Mouse (Mus musculus): Measurements from ENCODE around the gene Mdn1. TPM values are rescaled to one million over a fixed set of nuclear protein-coding genes. Genes with fewer than 3 reads are reported as not detected.

The Mdn1 gene
- polyA plus RNA-seq, 1 experiment: 13.8 TPM

DNA sequence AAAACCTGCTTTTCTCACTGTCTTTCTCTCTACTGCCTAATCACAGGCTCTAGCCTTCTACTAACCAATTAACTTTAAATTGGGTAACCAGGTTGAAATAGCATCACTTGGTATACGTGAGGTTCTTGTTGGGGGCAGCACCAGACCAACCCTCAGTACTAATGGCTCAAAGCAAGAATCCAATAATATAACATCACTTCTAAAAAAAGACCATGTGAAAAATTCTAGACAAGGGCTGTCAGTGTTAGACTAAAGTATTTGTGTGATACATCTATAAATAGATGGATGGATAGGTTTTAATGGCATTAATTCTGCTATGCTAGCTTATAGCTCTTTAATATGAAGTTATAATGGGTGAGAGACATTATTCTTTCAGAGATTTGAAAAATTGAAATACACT is 60.8 kb downstream of the Mdn1 start:
- H3K36me3 ChIP-seq (ENCODE audit: control insufficient read depth, insufficient read depth, low read length): peaks cover 16% of the 10 kb centered on the region
- no peak overlapping the region for H3K4me3 ChIP-seq (ENCODE audit: control insufficient read depth, insufficient read depth, low read length)
- 100% methylated on average over 1 of the region's 1 CpGs for WGBS
- H3K27me3 ChIP-seq (ENCODE audit: control insufficient read depth, insufficient read depth, low read length): no peaks in the 10 kb centered on the region
- H3K27ac ChIP-seq (ENCODE audit: control insufficient read depth, insufficient read depth, low read length): no peak overlapping the region
- TF ChIP-seq CTCF (IDR thresholded peaks at IDR 0.05; ENCODE audit: borderline replicate concordance, control insufficient read depth, extremely low read depth, insufficient read depth, low read length, poor library complexity) (no peak), POLR2A (IDR thresholded peaks at IDR 0.05; ENCODE audit: control insufficient read depth, extremely low read depth, insufficient read depth, low read length, poor library complexity) (no peak)
- DNase-seq: no peak
- H3K4me1 ChIP-seq (replicated peaks; ENCODE audit: control insufficient read depth, insufficient read depth, low read length): no peaks in the 10 kb centered on the region

DNA sequence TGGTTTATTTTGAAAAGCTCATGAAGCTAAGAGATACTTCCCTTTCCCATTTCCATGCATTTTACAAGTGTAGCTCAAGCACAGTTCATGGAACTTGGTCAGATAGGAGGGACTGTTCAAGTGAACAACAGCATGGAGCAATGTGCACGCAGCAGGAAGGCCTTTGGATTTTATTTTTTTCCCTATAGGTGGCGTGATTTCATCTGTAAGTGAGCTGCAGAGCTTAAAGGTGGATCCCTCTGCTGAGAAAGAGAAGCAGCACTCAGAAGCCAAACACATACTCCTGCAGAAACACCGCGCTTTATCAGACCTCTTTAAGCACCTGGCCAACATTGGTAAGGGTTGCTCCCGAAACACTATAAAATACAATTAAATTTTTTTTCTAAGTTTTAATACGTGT is 88.5 kb downstream of the Mdn1 start:
- H3K4me3 ChIP-seq (ENCODE audit: control insufficient read depth, insufficient read depth, low read length): no peak overlapping the region
- H3K36me3 ChIP-seq (ENCODE audit: control insufficient read depth, insufficient read depth, low read length): peaks cover 6% of the 10 kb centered on the region
- H3K4me1 ChIP-seq (replicated peaks; ENCODE audit: control insufficient read depth, insufficient read depth, low read length): no peaks in the 10 kb centered on the region
- DNase-seq: peak; percentile 3
- WGBS: 95% methylated on average over 6 of the region's 6 CpGs
- TF ChIP-seq POLR2A (IDR thresholded peaks at IDR 0.05; ENCODE audit: control insufficient read depth, extremely low read depth, insufficient read depth, low read length, poor library complexity) (no peak), CTCF (IDR thresholded peaks at IDR 0.05; ENCODE audit: borderline replicate concordance, control insufficient read depth, extremely low read depth, insufficient read depth, low read length, poor library complexity) (no peak)
- no peak overlapping the region for H3K27ac ChIP-seq (ENCODE audit: control insufficient read depth, insufficient read depth, low read length)
- H3K27me3 ChIP-seq (ENCODE audit: control insufficient read depth, insufficient read depth, low read length): no peaks in the 10 kb centered on the region

DNA sequence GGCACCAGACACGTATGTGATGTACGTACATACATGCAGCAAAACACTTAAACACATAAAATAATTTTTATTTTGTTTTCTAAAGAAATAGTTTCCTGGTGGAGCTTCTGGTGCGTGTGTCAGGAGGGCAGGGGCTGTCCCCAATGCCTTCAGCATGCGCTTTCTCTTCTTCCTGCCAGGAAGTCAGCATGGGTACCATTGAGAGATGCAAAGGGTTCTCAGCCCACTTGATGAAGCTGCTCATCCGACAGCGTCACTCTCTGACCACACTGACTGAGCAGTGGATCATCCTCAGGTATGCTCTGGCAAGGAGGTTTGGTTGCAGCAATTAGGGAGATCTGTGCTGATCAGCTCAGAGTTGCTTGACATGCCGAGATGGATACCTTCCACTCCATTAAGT is 91.5 kb downstream of the Mdn1 start:
- DNase-seq: no peak
- no peak overlapping the region for H3K27ac ChIP-seq (ENCODE audit: control insufficient read depth, insufficient read depth, low read length)
- 95% methylated on average over 7 of the region's 7 CpGs for WGBS
- no peak for TF ChIP-seq POLR2A (IDR thresholded peaks at IDR 0.05; ENCODE audit: control insufficient read depth, extremely low read depth, insufficient read depth, low read length, poor library complexity)
- no peak for TF ChIP-seq CTCF (IDR thresholded peaks at IDR 0.05; ENCODE audit: borderline replicate concordance, control insufficient read depth, extremely low read depth, insufficient read depth, low read length, poor library complexity)
- H3K4me1 ChIP-seq (replicated peaks; ENCODE audit: control insufficient read depth, insufficient read depth, low read length): no peaks in the 10 kb centered on the region
- H3K27me3 ChIP-seq (ENCODE audit: control insufficient read depth, insufficient read depth, low read length): no peaks in the 10 kb centered on the region
- peaks cover 4% of the 10 kb centered on the region; the same call in 1 of the 2 replicates for H3K36me3 ChIP-seq (ENCODE audit: control insufficient read depth, insufficient read depth, low read length)
- H3K4me3 ChIP-seq (ENCODE audit: control insufficient read depth, insufficient read depth, low read length): no peak overlapping the region

DNA sequence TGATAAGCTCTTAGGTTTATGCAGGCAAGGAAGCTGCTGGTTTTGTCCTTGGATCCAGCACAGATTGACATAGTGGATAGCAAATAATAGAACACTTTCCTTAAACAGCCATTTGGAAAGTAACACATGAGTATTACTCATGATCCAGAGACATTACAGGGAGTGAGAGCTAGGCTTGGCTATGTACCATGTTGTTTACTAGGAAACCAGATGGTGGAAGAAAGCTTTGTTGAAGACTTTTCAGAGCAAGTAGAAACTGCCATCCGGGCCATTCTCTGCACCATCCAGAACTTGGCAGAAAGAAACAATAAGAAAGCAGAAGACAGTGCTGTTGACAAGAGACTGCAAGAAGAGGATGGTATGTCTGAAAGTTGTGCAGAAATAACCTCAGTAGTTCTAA is 93.8 kb downstream of the Mdn1 start:
- no peak for DNase-seq
- no peaks in the 10 kb centered on the region for H3K27me3 ChIP-seq (ENCODE audit: control insufficient read depth, insufficient read depth, low read length)
- WGBS: 98% methylated on average over 1 of the region's 1 CpGs
- H3K36me3 ChIP-seq (ENCODE audit: control insufficient read depth, insufficient read depth, low read length): no peaks in the 10 kb centered on the region; the same call in 1 of the 2 replicates
- H3K27ac ChIP-seq (ENCODE audit: control insufficient read depth, insufficient read depth, low read length): no peak overlapping the region
- no peaks in the 10 kb centered on the region for H3K4me1 ChIP-seq (replicated peaks; ENCODE audit: control insufficient read depth, insufficient read depth, low read length)
- TF ChIP-seq CTCF (IDR thresholded peaks at IDR 0.05; ENCODE audit: borderline replicate concordance, control insufficient read depth, extremely low read depth, insufficient read depth, low read length, poor library complexity) (no peak), POLR2A (IDR thresholded peaks at IDR 0.05; ENCODE audit: control insufficient read depth, extremely low read depth, insufficient read depth, low read length, poor library complexity) (no peak)
- no peak overlapping the region for H3K4me3 ChIP-seq (ENCODE audit: control insufficient read depth, insufficient read depth, low read length)

DNA sequence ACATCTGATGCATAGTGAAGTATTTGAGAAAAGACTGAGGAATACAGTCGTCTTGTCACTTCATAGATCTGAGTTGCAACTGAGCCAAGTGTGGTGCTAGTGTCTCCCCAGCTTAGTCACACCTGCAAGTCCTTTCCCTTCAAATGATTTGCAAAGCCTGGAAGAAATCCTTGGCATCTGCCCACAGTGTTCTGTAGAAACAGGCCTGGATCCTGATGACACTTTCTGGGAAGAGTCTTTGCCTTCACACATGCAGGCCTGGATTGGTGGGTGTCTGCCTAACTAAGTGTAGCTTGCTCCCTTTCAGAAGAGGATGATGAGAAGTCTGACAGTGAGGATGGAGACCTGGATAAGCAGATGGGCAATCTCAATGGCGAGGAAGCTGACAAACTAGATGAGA is 100.5 kb downstream of the Mdn1 start:
- peaks cover 14% of the 10 kb centered on the region; the same call in 1 of the 2 replicates for H3K36me3 ChIP-seq (ENCODE audit: control insufficient read depth, insufficient read depth, low read length)

DNA sequence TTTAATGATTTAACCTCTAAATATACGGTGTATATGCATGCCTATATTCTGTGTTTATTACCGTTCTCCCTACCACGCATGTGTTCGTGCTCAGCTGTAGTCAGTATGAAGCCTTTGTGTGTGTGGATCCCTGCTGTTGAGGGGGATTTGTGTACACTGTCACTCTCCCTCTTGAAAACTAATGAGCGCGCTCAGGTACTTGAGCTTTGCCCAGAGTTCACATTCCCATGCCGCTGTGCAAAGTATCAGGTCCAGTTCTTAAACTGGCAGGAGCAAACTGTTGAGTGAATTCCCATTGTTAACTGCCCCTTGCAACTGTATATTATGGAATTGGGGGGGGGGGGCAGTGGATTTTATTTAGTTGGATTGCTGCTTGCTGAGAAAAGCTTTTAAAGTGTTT is 110.6 kb downstream of the Mdn1 start:
- no peak for TF ChIP-seq CTCF (IDR thresholded peaks at IDR 0.05; ENCODE audit: borderline replicate concordance, control insufficient read depth, extremely low read depth, insufficient read depth, low read length, poor library complexity)
- no peak for TF ChIP-seq POLR2A (IDR thresholded peaks at IDR 0.05; ENCODE audit: control insufficient read depth, extremely low read depth, insufficient read depth, low read length, poor library complexity)
- no peak overlapping the region for H3K27ac ChIP-seq (ENCODE audit: control insufficient read depth, insufficient read depth, low read length)
- no peaks in the 10 kb centered on the region for H3K27me3 ChIP-seq (ENCODE audit: control insufficient read depth, insufficient read depth, low read length)
- 97% methylated on average over 7 of the region's 7 CpGs for WGBS
- peaks cover 6% of the 10 kb centered on the region for H3K4me1 ChIP-seq (replicated peaks; ENCODE audit: control insufficient read depth, insufficient read depth, low read length)
- no peak for DNase-seq
- H3K4me3 ChIP-seq (ENCODE audit: control insufficient read depth, insufficient read depth, low read length): no peak overlapping the region
- H3K36me3 ChIP-seq (ENCODE audit: control insufficient read depth, insufficient read depth, low read length): peaks cover 6% of the 10 kb centered on the region; the same call in 1 of the 2 replicates

More for the DNA sequence above, 100.5 kb downstream of the Mdn1 start:
- H3K4me3 ChIP-seq (ENCODE audit: control insufficient read depth, insufficient read depth, low read length): no peak overlapping the region
- no peaks in the 10 kb centered on the region for H3K4me1 ChIP-seq (replicated peaks; ENCODE audit: control insufficient read depth, insufficient read depth, low read length)
- 95% methylated on average over 2 of the region's 2 CpGs for WGBS
- no peak for DNase-seq
- TF ChIP-seq POLR2A (IDR thresholded peaks at IDR 0.05; ENCODE audit: control insufficient read depth, extremely low read depth, insufficient read depth, low read length, poor library complexity) (no peak), CTCF (IDR thresholded peaks at IDR 0.05; ENCODE audit: borderline replicate concordance, control insufficient read depth, extremely low read depth, insufficient read depth, low read length, poor library complexity) (no peak)
- H3K27me3 ChIP-seq (ENCODE audit: control insufficient read depth, insufficient read depth, low read length): no peaks in the 10 kb centered on the region
- H3K27ac ChIP-seq (ENCODE audit: control insufficient read depth, insufficient read depth, low read length): no peak overlapping the region

DNA sequence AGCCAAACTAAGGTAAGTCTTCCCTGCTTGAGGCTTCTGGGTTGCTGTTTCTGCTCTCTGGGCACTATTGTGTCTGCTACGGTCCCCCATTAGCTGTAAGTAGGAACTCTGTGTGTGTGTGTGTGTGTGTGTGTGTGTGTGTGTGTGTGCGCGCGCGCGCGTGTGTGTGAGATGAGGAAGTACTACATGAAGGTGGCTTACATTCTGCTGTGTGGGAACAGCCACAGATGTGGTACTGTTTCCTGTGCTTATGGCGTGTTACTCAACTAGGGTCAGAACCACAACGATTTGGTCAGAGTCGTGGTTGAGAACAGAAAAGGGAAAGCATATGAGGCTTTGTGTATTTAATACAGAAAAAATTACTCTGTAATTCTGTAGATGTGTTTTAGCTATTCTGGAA is 111.1 kb downstream of the Mdn1 start:
- peaks cover under 1% of the 10 kb centered on the region; the same call in 1 of the 2 replicates for H3K36me3 ChIP-seq (ENCODE audit: control insufficient read depth, insufficient read depth, low read length)
- no peak overlapping the region for H3K4me3 ChIP-seq (ENCODE audit: control insufficient read depth, insufficient read depth, low read length)
- TF ChIP-seq POLR2A (IDR thresholded peaks at IDR 0.05; ENCODE audit: control insufficient read depth, extremely low read depth, insufficient read depth, low read length, poor library complexity) (no peak), CTCF (IDR thresholded peaks at IDR 0.05; ENCODE audit: borderline replicate concordance, control insufficient read depth, extremely low read depth, insufficient read depth, low read length, poor library complexity) (no peak)
- WGBS: 11% methylated on average over 10 of the region's 10 CpGs
- H3K27me3 ChIP-seq (ENCODE audit: control insufficient read depth, insufficient read depth, low read length): no peaks in the 10 kb centered on the region
- H3K27ac ChIP-seq (ENCODE audit: control insufficient read depth, insufficient read depth, low read length): no peak overlapping the region
- peak; percentile 64 for DNase-seq
- H3K4me1 ChIP-seq (replicated peaks; ENCODE audit: control insufficient read depth, insufficient read depth, low read length): peaks cover 6% of the 10 kb centered on the region

Measured in thymus, adult 2 months (tissue).